Mouse (Mus musculus) G1E (cell line): ENCODE data around the gene Kcnab2. TPM values are rescaled to one million over a fixed set of nuclear protein-coding genes. Genes with fewer than 3 reads are reported as not detected.

ENCODE experiments used
- ATAC-seq: 2 replicates; pipeline ENCODE4 v1.8.0; 2016; ENCODE audit warnings: mild to moderate bottlenecking; ENCODE audit not compliant: insufficient number of reproducible peaks, poor library complexity, low FRiP score, severe bottlenecking; ENCODE audit errors: extremely low read depth
- DNase-seq: peaks from one replicate; pipeline ENCODE4 v3.0.0; 2012; ENCODE audit warnings: low spot score
- H3K27me3 ChIP-seq: 2 replicates; pipeline ENCODE4 v1.6.1; 2012; ENCODE audit warnings: mild to moderate bottlenecking, low read length, inconsistent platforms; ENCODE audit not compliant: insufficient read depth
- H3K36me3 ChIP-seq: replicated peaks from 2 replicates; pipeline ENCODE3; 2012; ENCODE audit warnings: mild to moderate bottlenecking, inconsistent platforms
- H3K4me1 ChIP-seq: 2 replicates; pipeline ENCODE4 v1.6.1; 2012; ENCODE audit warnings: low read depth, low read length, inconsistent platforms, mixed read lengths; ENCODE audit not compliant: insufficient read depth
- H3K4me3 ChIP-seq: 2 replicates; pipeline ENCODE4 v1.5.1; 2012; ENCODE audit warnings: low read depth, mild to moderate bottlenecking, inconsistent platforms, low read length, moderate library complexity, mixed read lengths
- H3K9me3 ChIP-seq: replicated peaks from 2 replicates; pipeline ENCODE4 v1.6.1; 2012; ENCODE audit warnings: inconsistent platforms
- CTCF ChIP-seq: IDR thresholded peaks from 2 replicates; pipeline ENCODE4 v1.5.1; 2012; ENCODE audit warnings: low read depth, low read length, inconsistent platforms, mixed read lengths
- GATA1 ChIP-seq: IDR thresholded peaks from 2 replicates; pipeline ENCODE4 v1.6.1; 2012; ENCODE audit warnings: borderline replicate concordance, low read length, inconsistent platforms, mixed read lengths
- GATA2 ChIP-seq: IDR thresholded peaks from 2 replicates; pipeline ENCODE4 v1.6.1; 2012; ENCODE audit warnings: low read depth, low read length, inconsistent platforms, borderline replicate concordance
- POLR2AphosphoS5 ChIP-seq: IDR thresholded peaks from 2 replicates; pipeline ENCODE4 v1.6.1; 2012; ENCODE audit warnings: low read depth, low read length, inconsistent platforms; ENCODE audit not compliant: insufficient replicate concordance
- TAL1 ChIP-seq: conservative IDR thresholded peaks from 2 replicates; pipeline ENCODE4 v1.6.1; 2012; ENCODE audit warnings: low read depth, low read length, inconsistent platforms, mixed read lengths
- polyA plus RNA-seq: library from polyadenylated mRNA; stranded (reverse); fragments of >175 nt; gene quantifications from 2 replicates; pipeline ENCODE4 v1.2.3, GENCODE M21; 2012
- total RNA-seq, 2 experiments: library from RNA; stranded (forward) in 1 of 2; stranded (reverse) in 1 of 2; fragments of 200-1000 nt in 1 of 2; fragments of >200 nt in 1 of 2; fragmentation: Nextera tagmentation in 1 of 2; gene quantifications; 2 replicates each; pipeline ENCODE4 v1.2.3; 2014 to 2017

Kcnab2 gene
- total and polyA plus RNA-seq, 3 experiments: 0.02 TPM; not detected in 2

- Histone ChIP-seq H3K9me3 (peaks cover 96% of the 10 kb centered on the region), H3K4me3 (no peak overlapping the region), H3K4me1 (no peaks in the 10 kb centered on the region), H3K36me3 (no peaks in the 10 kb centered on the region), H3K27me3 (no peaks in the 10 kb centered on the region; the same call in 1 of the 2 replicates)
- TF ChIP-seq CTCF (no peak), POLR2AphosphoS5 (no peak), TAL1 (no peak), GATA2 (no peak)
- ATAC-seq (no peak), DNase-seq (no peak)
These were observed 118.0 kb downstream of the Kcnab2 start for GRCm38 (mm10) chr4:152359700-152360099.

- H3K27me3 ChIP-seq: no peaks in the 10 kb centered on the region
- H3K36me3 ChIP-seq: no peaks in the 10 kb centered on the region
- ATAC-seq: no peak
- H3K9me3 ChIP-seq: peaks cover 96% of the 10 kb centered on the region
- no peak overlapping the region; the same call in 1 of the 2 replicates for H3K4me3 ChIP-seq
- no peak for DNase-seq
- H3K4me1 ChIP-seq: no peaks in the 10 kb centered on the region
- TF ChIP-seq GATA1 (no peak), TAL1 (no peak), GATA2 (no peak), CTCF (no peak), POLR2AphosphoS5 (no peak)
These were observed 122.0 kb downstream of the Kcnab2 start for GRCm38 (mm10) chr4:152355672-152356071.

- H3K27me3 ChIP-seq: no peaks in the 10 kb centered on the region
- H3K4me3 ChIP-seq: no peak overlapping the region; the same call in 1 of the 2 replicates
- DNase-seq (no peak), ATAC-seq (no peak)
- H3K36me3 ChIP-seq: no peaks in the 10 kb centered on the region
- H3K4me1 ChIP-seq: no peaks in the 10 kb centered on the region
- H3K9me3 ChIP-seq: peaks cover 93% of the 10 kb centered on the region
- no peak for TF ChIP-seq CTCF
- TF ChIP-seq GATA2: no peak
- no peak for TF ChIP-seq GATA1
- TF ChIP-seq TAL1: no peak
- TF ChIP-seq POLR2AphosphoS5: no peak
These were observed 123.6 kb downstream of the Kcnab2 start for GRCm38 (mm10) chr4:152353886-152354637.

GRCm38 (mm10) chr4:152351422-152352305 lies 126.0 kb downstream of the Kcnab2 start:
- DNase-seq: no peak
- Histone ChIP-seq H3K36me3 (no peaks in the 10 kb centered on the region), H3K27me3 (no peaks in the 10 kb centered on the region), H3K4me1 (no peaks in the 10 kb centered on the region), H3K9me3 (peaks cover 93% of the 10 kb centered on the region), H3K4me3 (no peak overlapping the region)
- ATAC-seq: no peak
- no peak for TF ChIP-seq TAL1
- no peak for TF ChIP-seq GATA2
- no peak for TF ChIP-seq GATA1
- TF ChIP-seq POLR2AphosphoS5: no peak
- no peak for TF ChIP-seq CTCF

GRCm38 (mm10) chr4:152350722-152351421 lies 126.8 kb downstream of the Kcnab2 start:
- ATAC-seq: no peak

GRCm38 (mm10) chr4:152349837-152350381 lies 127.8 kb downstream of the Kcnab2 start:
- H3K9me3 ChIP-seq: peaks cover 92% of the 10 kb centered on the region
- H3K27me3 ChIP-seq: no peaks in the 10 kb centered on the region
- no peak overlapping the region for H3K4me3 ChIP-seq
- no peak for DNase-seq
- no peaks in the 10 kb centered on the region for H3K4me1 ChIP-seq
- no peak for TF ChIP-seq TAL1
- TF ChIP-seq GATA2: no peak
- no peak for TF ChIP-seq POLR2AphosphoS5
- TF ChIP-seq CTCF: no peak
- TF ChIP-seq GATA1: no peak
- no peak for ATAC-seq
- H3K36me3 ChIP-seq: no peaks in the 10 kb centered on the region

More at GRCm38 (mm10) chr4:152350722-152351421, 126.8 kb downstream of the Kcnab2 start:
- no peaks in the 10 kb centered on the region for H3K27me3 ChIP-seq
- H3K4me3 ChIP-seq: no peak overlapping the region
- TF ChIP-seq GATA2 (no peak), POLR2AphosphoS5 (no peak), CTCF (no peak), GATA1 (no peak), TAL1 (no peak)
- H3K36me3 ChIP-seq: no peaks in the 10 kb centered on the region
- no peaks in the 10 kb centered on the region for H3K4me1 ChIP-seq
- DNase-seq: no peak
- peaks cover 92% of the 10 kb centered on the region for H3K9me3 ChIP-seq
